ENCODE assay signal across 10 mouse cellular contexts in genomic region chr10:60173035-60173434, GRCm38 (mm10). TPM values are rescaled to one million over a fixed set of nuclear protein-coding genes. Genes with fewer than 3 reads are reported as not detected.
DNase-seq lines count a peak whose midpoint lies in the region; ATAC-seq and TF ChIP-seq lines count a peak whose summit lies in the region.
"Had no signal": no experiment of that assay in that cellular context is flagged by ENCODE, and none has a peak within 500 bp of the region (broad histone marks: within the 10 kb centered on the region; RNA-seq: fewer than 3 reads in every experiment).

No protein-coding gene starts in this region.

- ATAC-seq in heart, postnatal 0 days (ENCODE audit: insufficient read depth, low read depth) = no peak; the same call in 1 of the 2 replicates

- H3K36me3 ChIP-seq in heart, postnatal 0 days (replicated peaks; ENCODE audit: control insufficient read depth, insufficient read depth, low read length) = no peaks in the 10 kb centered on the region
- H3K36me3 ChIP-seq: embryonic facial prominence, embryonic 15.5 days; limb, embryonic 15.5 days had no signal

- intact Hi-C loops in left cerebral cortex, postnatal 14 days (cut with DNase I) = no loop called here

- no peaks in the 10 kb centered on the region for H3K27me3 ChIP-seq in heart, postnatal 0 days (ENCODE audit: control insufficient read depth, insufficient read depth, low read length)
- H3K27me3 ChIP-seq: embryonic facial prominence, embryonic 15.5 days; limb, embryonic 15.5 days had no signal

- no peak for TF ChIP-seq EP300 in heart, postnatal 0 days (IDR thresholded peaks at IDR 0.05; ENCODE audit: low read depth)

- no peak overlapping the region for H3K4me2 ChIP-seq in heart, postnatal 0 days (ENCODE audit: low read depth, low read length)
- H3K4me2 ChIP-seq: embryonic facial prominence, embryonic 15.5 days; limb, embryonic 15.5 days had no signal

- H3K27ac ChIP-seq in heart, postnatal 0 days (ENCODE audit: low read depth) = no peak overlapping the region
- H3K27ac ChIP-seq: embryonic facial prominence, embryonic 15.5 days; limb, embryonic 15.5 days had no signal

- no peak overlapping the region for H3K9ac ChIP-seq in heart, postnatal 0 days (replicated peaks; ENCODE audit: low read depth, low read length)
- H3K9ac ChIP-seq: embryonic facial prominence, embryonic 15.5 days; limb, embryonic 15.5 days had no signal

- H3K9me3 ChIP-seq in heart, postnatal 0 days (replicated peaks; ENCODE audit: control insufficient read depth, low read length) = 0 out of 2 replicates have a peak, but pooled peaks cover 2% of the 10 kb centered on the region
- H3K9me3 ChIP-seq: embryonic facial prominence, embryonic 15.5 days; limb, embryonic 15.5 days had no signal

- no peaks in the 10 kb centered on the region for H3K4me1 ChIP-seq in heart, postnatal 0 days (ENCODE audit: control insufficient read depth, insufficient read depth)

- no peak overlapping the region for H3K4me3 ChIP-seq in heart, postnatal 0 days (ENCODE audit: low read depth, low read length)
- H3K4me3 ChIP-seq: embryonic facial prominence, embryonic 15.5 days; limb, embryonic 15.5 days had no signal

- WGBS in heart, postnatal 0 days = 35% methylated on average over 10 of the region's 10 CpGs

- no peak for TF ChIP-seq CTCF in heart, postnatal 0 days (IDR thresholded peaks at IDR 0.05; ENCODE audit: low read depth)

- peak; percentile 40 for DNase-seq in heart, postnatal 0 days (ENCODE audit: low spot score)
- DNase-seq in heart, adult 9 months (ENCODE audit: low spot score in 2 of 2) = no peak
- DNase-seq in NIH3T3 (ENCODE audit: low read depth) = peak; percentile 77
- DNase-seq in frontal cortex, adult 2 months (ENCODE audit: extremely low spot score in 1 of 2, low spot score in 1 of 2) = peak; percentile 91 to 98
- peak; percentile 86 to 92 for DNase-seq in left cerebral cortex, postnatal 14 days (ENCODE audit: low spot score in 2 of 2)
- peak; percentile 93 for DNase-seq in telencephalon, adult 2 months (ENCODE audit: low read depth, low spot score)
- DNase-seq in thymus, postnatal 36 days = no peak
- DNase-seq in neural tube, embryonic 10.5 days (ENCODE audit: extremely low spot score, low spot score) = no peak

RNA-seq across cellular contexts. Expression of gene Chst3, which starts 46.0 kb away (rescaled TPM):
- total RNA-seq in heart, postnatal 0 days (2014; rRNA removed; ENCODE audit: low replicate concordance) = 2.2 and 2.4 TPM in 2 replicates
- 0.20 and 0.27 TPM in 2 replicates for polyA plus RNA-seq in heart, postnatal 0 days (2015; fragmentation: Nextera tagmentation; extraction: Ambion mirVana)
- polyA plus RNA-seq in frontal cortex, adult 2 months (2012; rRNA removed) = 1.8 TPM in 2 replicates
- 1 to 10 TPM; 2.2 to 2.6 TPM for total RNA-seq in left cerebral cortex, postnatal 14 days (2021)

Comparison
In these comparisons a context has a peak if more than half of its experiments do, and no peak if none do; other contexts are left out.
1. DNase-seq: peak in heart, postnatal 0 days (single experiment), NIH3T3 (single experiment), frontal cortex, adult 2 months (2 of 2), left cerebral cortex, postnatal 14 days (2 of 2) and telencephalon, adult 2 months (single experiment); none in heart, adult 9 months (0 of 2), thymus, postnatal 36 days (0 of 2) and neural tube, embryonic 10.5 days (single experiment).